Mouse (Mus musculus) small intestine, adult 2 months (tissue): ENCODE measurements around the gene Ninj2. TPM values are rescaled to one million over a fixed set of nuclear protein-coding genes. Genes with fewer than 3 reads are reported as not detected.

Experiments used
- H3K27ac ChIP-seq: fragments of 200-500 bp; 2 replicates; pipeline ENCODE4 v1.5.1; 2012; ENCODE audit warnings: low read depth, low read length, control low read depth, inconsistent platforms; ENCODE audit not compliant: insufficient read depth
- H3K27me3 ChIP-seq: fragments of 200-500 bp; 2 replicates; pipeline ENCODE4 v1.6.1; 2012; ENCODE audit warnings: mild to moderate bottlenecking, moderate library complexity, low read length, inconsistent platforms; ENCODE audit not compliant: control insufficient read depth, insufficient read depth
- H3K36me3 ChIP-seq: fragments of 200-500 bp; 2 replicates; pipeline ENCODE4 v1.6.1; 2012; ENCODE audit warnings: mild to moderate bottlenecking, low read length, control low read depth, inconsistent platforms; ENCODE audit not compliant: control insufficient read depth, insufficient read depth
- H3K4me1 ChIP-seq: fragments of 200-500 bp; 2 replicates; pipeline ENCODE4 v1.6.1; 2012; ENCODE audit warnings: low read length, inconsistent platforms, mixed read lengths; ENCODE audit not compliant: control insufficient read depth, insufficient read depth, insufficient read length
- H3K4me3 ChIP-seq: fragments of 200-500 bp; 2 replicates; pipeline ENCODE4 v1.5.1; 2012; ENCODE audit warnings: low read depth, mild to moderate bottlenecking, control low read depth, inconsistent platforms, low read length, moderate library complexity
- CTCF ChIP-seq: fragments of 200-500 bp; IDR thresholded peaks from 2 replicates; pipeline ENCODE4 v1.5.1; 2012; ENCODE audit warnings: low read depth, mild to moderate bottlenecking, control low read depth, inconsistent platforms, low read length, moderate library complexity, mixed read lengths; ENCODE audit not compliant: insufficient replicate concordance, insufficient read length; ENCODE audit errors: extremely low read depth
- POLR2A ChIP-seq: fragments of 200-500 bp; IDR thresholded peaks from 2 replicates; pipeline ENCODE4 v1.6.1; 2012; ENCODE audit warnings: low read depth, mild to moderate bottlenecking, control low read depth, inconsistent platforms, low read length, moderate library complexity
- WGBS: fragments of 180-500 bp; shearing (Covaris S2); methylation state at CpG from one replicate; pipeline ENCODE4 v1.1.7; 2018; 5-methylcytosine and 5-hydroxymethylcytosine counted together
- polyA plus RNA-seq: library from polyadenylated mRNA; depleted of rRNA; stranded (reverse); fragments of >200 nt; gene quantifications from 2 replicates; pipeline ENCODE4 v1.2.3, GENCODE M21; 2012

Ninj2 gene
- polyA plus RNA-seq, 1 experiment: not detected

GRCm38 (mm10) chr6:120126456-120126855 is 33.3 kb downstream of the Ninj2 start:
- TF ChIP-seq CTCF (no peak), POLR2A (no peak)
- WGBS: 92% methylated on average over 8 of the region's 8 CpGs

GRCm38 (mm10) chr6:120127321-120127720 is 34.2 kb downstream of the Ninj2 start:
- Histone ChIP-seq H3K4me1 (no peaks in the 10 kb centered on the region), H3K27ac (no peak overlapping the region), H3K27me3 (no peaks in the 10 kb centered on the region), H3K36me3 (no peaks in the 10 kb centered on the region), H3K4me3 (no peak overlapping the region)
- 98% methylated on average over 7 of the region's 7 CpGs for WGBS
- TF ChIP-seq CTCF: no peak
- TF ChIP-seq POLR2A: no peak

More at GRCm38 (mm10) chr6:120126456-120126855, 33.3 kb downstream of the Ninj2 start:
- H3K36me3 ChIP-seq: no peaks in the 10 kb centered on the region
- no peaks in the 10 kb centered on the region for H3K27me3 ChIP-seq
- no peak overlapping the region for H3K27ac ChIP-seq
- no peaks in the 10 kb centered on the region for H3K4me1 ChIP-seq
- H3K4me3 ChIP-seq: no peak overlapping the region

GRCm38 (mm10) chr6:120134748-120135147 is 41.6 kb downstream of the Ninj2 start:
- TF ChIP-seq CTCF (no peak), POLR2A (no peak)
- no peaks in the 10 kb centered on the region for H3K27me3 ChIP-seq
- no peak overlapping the region for H3K27ac ChIP-seq
- H3K36me3 ChIP-seq: no peaks in the 10 kb centered on the region
- H3K4me3 ChIP-seq: no peak overlapping the region
- H3K4me1 ChIP-seq: no peaks in the 10 kb centered on the region
- 65% methylated on average over 4 of the region's 4 CpGs for WGBS

- no peak for TF ChIP-seq POLR2A
- no peak for TF ChIP-seq CTCF
- Histone ChIP-seq H3K27me3 (no peaks in the 10 kb centered on the region), H3K27ac (no peak overlapping the region), H3K4me3 (no peak overlapping the region), H3K36me3 (no peaks in the 10 kb centered on the region), H3K4me1 (no peaks in the 10 kb centered on the region)
- WGBS: 81% methylated on average over 1 of the region's 1 CpGs
These were observed 52.3 kb downstream of the Ninj2 start for GRCm38 (mm10) chr6:120145439-120145838.

GRCm38 (mm10) chr6:120146676-120147075 is 53.5 kb downstream of the Ninj2 start:
- no peak for TF ChIP-seq POLR2A
- no peak for TF ChIP-seq CTCF
- WGBS: 77% methylated on average over 10 of the region's 10 CpGs
- H3K4me3 ChIP-seq: no peak overlapping the region
- no peak overlapping the region for H3K27ac ChIP-seq
- no peaks in the 10 kb centered on the region for H3K27me3 ChIP-seq
- H3K4me1 ChIP-seq: 0 out of 2 replicates have a peak, but pooled peaks cover 2% of the 10 kb centered on the region
- no peaks in the 10 kb centered on the region for H3K36me3 ChIP-seq

GRCm38 (mm10) chr6:120147411-120147810 is 54.3 kb downstream of the Ninj2 start:
- no peaks in the 10 kb centered on the region for H3K27me3 ChIP-seq
- 0 out of 2 replicates have a peak, but pooled peaks cover 2% of the 10 kb centered on the region for H3K4me1 ChIP-seq
- H3K27ac ChIP-seq: no peak overlapping the region
- 84% methylated on average over 8 of the region's 8 CpGs for WGBS
- H3K36me3 ChIP-seq: no peaks in the 10 kb centered on the region
- no peak overlapping the region for H3K4me3 ChIP-seq
- TF ChIP-seq CTCF (no peak), POLR2A (no peak)

- H3K4me3 ChIP-seq: no peak overlapping the region
- no peaks in the 10 kb centered on the region for H3K27me3 ChIP-seq
- 82% methylated on average over 12 of the region's 12 CpGs for WGBS
- TF ChIP-seq POLR2A (no peak), CTCF (no peak)
- H3K27ac ChIP-seq: no peak overlapping the region
- H3K36me3 ChIP-seq: no peaks in the 10 kb centered on the region
- peaks cover 2% of the 10 kb centered on the region; the same call in 1 of the 2 replicates for H3K4me1 ChIP-seq
These were observed 55.7 kb downstream of the Ninj2 start for GRCm38 (mm10) chr6:120148716-120149392.
